Mouse (Mus musculus) heart, adult 2 months (tissue): ENCODE measurements around the gene Sac3d1. TPM values are rescaled to one million over a fixed set of nuclear protein-coding genes. Genes with fewer than 3 reads are reported as not detected.

ENCODE experiments used
- DNase-seq, 2 experiments: peaks; one replicate each; pipeline ENCODE4 v3.0.0; 2021
- H3K27ac ChIP-seq: fragments of 200-600 bp; 2 replicates; pipeline ENCODE4 v1.8.1; 2022
- H3K27me3 ChIP-seq: fragments of 200-500 bp; 2 replicates; pipeline ENCODE4 v1.6.1; 2012; ENCODE audit warnings: mild to moderate bottlenecking, low read length, inconsistent platforms, mixed read lengths; ENCODE audit not compliant: control insufficient read depth, insufficient read depth
- H3K36me3 ChIP-seq: fragments of 200-500 bp; 2 replicates; pipeline ENCODE4 v1.6.1; 2012; ENCODE audit warnings: low read length, inconsistent platforms; ENCODE audit not compliant: control insufficient read depth, insufficient read depth
- H3K4me1 ChIP-seq: fragments of 200-500 bp; 2 replicates; pipeline ENCODE4 v1.6.1; 2011; ENCODE audit warnings: low read length; ENCODE audit not compliant: control insufficient read depth, insufficient read depth
- H3K4me3 ChIP-seq: fragments of 200-600 bp; 2 replicates; pipeline ENCODE4 v1.8.1; 2022
- H3K79me2 ChIP-seq: fragments of 200-500 bp; replicated peaks from 2 replicates; pipeline ENCODE4 v1.6.1; 2012; ENCODE audit warnings: mild to moderate bottlenecking, inconsistent platforms, low read length, moderate library complexity, mixed read lengths; ENCODE audit not compliant: control insufficient read depth, insufficient read depth
- H3K9ac ChIP-seq: fragments of 200-500 bp; 2 replicates; pipeline ENCODE4 v1.6.1; 2012; ENCODE audit warnings: low read depth, mild to moderate bottlenecking, control low read depth, inconsistent platforms, low read length, mixed read lengths
- CTCF ChIP-seq: fragments of 200-600 bp; IDR thresholded peaks from 2 replicates; pipeline ENCODE4 v1.8.1; 2022; ENCODE audit warnings: antibody characterized with exemption, mild to moderate bottlenecking, moderate library complexity
- EP300 ChIP-seq: fragments of 200-500 bp; IDR thresholded peaks from 2 replicates; pipeline ENCODE4 v1.6.1; 2011; ENCODE audit warnings: low read depth, low read length, control low read depth; ENCODE audit not compliant: insufficient read depth
- POLR2A ChIP-seq: fragments of 200-500 bp; IDR thresholded peaks from 2 replicates; pipeline ENCODE4 v1.6.1; 2011; ENCODE audit warnings: mild to moderate bottlenecking, low read depth, low read length, control low read depth; ENCODE audit not compliant: insufficient read depth
- WGBS: fragments of 180-500 bp; shearing (Covaris S2); methylation state at CpG from one replicate; pipeline ENCODE4 v1.1.7; 2018; 5-methylcytosine and 5-hydroxymethylcytosine counted together
- intact Hi-C: fragments of 180-260 bp; cut with DNase I; formaldehyde crosslinking; loops from one replicate; pipeline ENCODE4 v1.15.1; 2025
- polyA plus RNA-seq: library from polyadenylated mRNA; depleted of rRNA; stranded (reverse); fragments of >200 nt; gene quantifications from 2 replicates; pipeline ENCODE4 v1.2.3, GENCODE M21; 2012
- total RNA-seq, 2 experiments: library from RNA; stranded (reverse); gene quantifications; 2 replicates each; pipeline ENCODE4 v1.2.3; 2021

Sac3d1 gene
- total and polyA plus RNA-seq, 3 experiments = 8.7 to 15.4 (median 10.3) TPM

DNA sequence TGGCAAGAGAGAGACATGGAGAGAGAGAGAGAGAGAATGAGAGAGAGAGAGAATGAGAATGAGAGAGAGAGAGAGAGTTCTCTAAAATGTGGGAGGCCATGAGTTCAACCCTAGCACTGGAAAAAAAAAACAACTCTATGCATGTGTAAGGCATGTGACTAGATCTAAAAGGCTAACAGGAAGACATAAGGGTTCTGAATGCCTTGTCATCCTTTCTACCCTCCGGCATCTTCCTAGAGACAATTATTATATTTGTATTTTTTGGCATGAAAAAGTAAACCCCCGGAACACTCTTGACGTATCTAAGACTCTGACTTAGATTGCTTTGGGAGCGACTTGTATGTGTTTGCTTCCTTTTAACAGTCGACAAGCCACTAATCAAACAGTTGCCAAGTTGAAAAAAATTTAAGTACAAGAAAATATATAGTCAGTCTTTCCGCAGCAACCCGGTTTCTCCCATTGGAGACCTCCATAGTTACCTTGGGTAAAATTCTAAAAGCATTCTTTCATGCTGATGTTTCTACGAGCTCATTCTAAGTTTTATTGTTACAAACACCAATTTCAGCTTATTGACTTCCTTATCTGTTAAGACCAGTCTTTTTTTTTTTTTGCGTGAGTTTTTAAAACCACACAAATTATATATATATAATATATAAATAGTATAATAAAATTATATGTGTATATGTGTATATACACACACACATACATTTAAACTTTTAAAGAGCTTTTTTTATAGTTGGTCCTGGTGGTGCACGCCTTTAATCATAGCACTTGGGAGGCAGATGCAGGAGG lies 8.5 kb upstream of the Sac3d1 start:
- TF ChIP-seq POLR2A = no peak
- no peak for TF ChIP-seq EP300
- 54% methylated on average over 10 of the region's 10 CpGs for WGBS
- intact Hi-C loops = loop anchor here (1.0 to 10.0 kb wide), 3 partner anchors 82 to 400 kb away; partner anchors contain the start of genes Ehbp1l1, Fam89b and Syvn1
- H3K9ac ChIP-seq = peak overlapping the region; percentile 27; the same call in 1 of the 2 replicates
- no peak for DNase-seq
- peaks cover 1% of the 10 kb centered on the region; the same call in 1 of the 2 replicates for H3K4me1 ChIP-seq
- H3K27me3 ChIP-seq = no peaks in the 10 kb centered on the region
- H3K27ac ChIP-seq = peak overlapping the region; percentile 91
- H3K36me3 ChIP-seq = no peaks in the 10 kb centered on the region
- H3K79me2 ChIP-seq = no peaks in the 10 kb centered on the region
- peak overlapping the region; percentile 90 for H3K4me3 ChIP-seq

DNA sequence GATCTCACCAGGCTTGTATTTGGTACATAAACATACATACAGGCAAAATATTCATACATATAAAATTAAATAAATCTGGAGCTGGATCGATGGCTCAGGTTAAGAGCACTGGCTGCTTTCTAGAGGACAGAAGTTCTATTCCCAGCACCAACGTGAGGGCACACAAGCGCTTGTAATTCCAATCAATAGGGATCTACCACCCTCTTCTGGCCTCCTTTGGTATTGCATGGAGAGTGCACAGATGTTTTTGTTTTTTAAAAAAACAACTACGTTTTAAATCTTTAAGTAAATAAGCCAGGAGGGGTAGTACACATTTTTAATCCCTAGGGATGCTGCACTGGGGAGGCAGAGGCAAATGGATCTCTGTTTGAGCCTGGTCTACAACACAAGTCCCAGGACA lies 7.8 kb upstream of the Sac3d1 start:
- Histone ChIP-seq H3K4me3 (no peak overlapping the region), H3K27me3 (no peaks in the 10 kb centered on the region), H3K79me2 (no peaks in the 10 kb centered on the region), H3K27ac (no peak overlapping the region), H3K36me3 (no peaks in the 10 kb centered on the region), H3K9ac (no peak overlapping the region), H3K4me1 (peaks cover 1% of the 10 kb centered on the region; the same call in 1 of the 2 replicates)
- 22% methylated on average over 4 of the region's 4 CpGs for WGBS
- no peak for DNase-seq
- intact Hi-C loops = loop anchor here (5.0 to 10.0 kb wide), 2 partner anchors 81 to 399 kb away; partner anchors contain the start of genes Ehbp1l1, Fam89b and Syvn1
- TF ChIP-seq CTCF (peak; percentile 93), EP300 (no peak)

DNA sequence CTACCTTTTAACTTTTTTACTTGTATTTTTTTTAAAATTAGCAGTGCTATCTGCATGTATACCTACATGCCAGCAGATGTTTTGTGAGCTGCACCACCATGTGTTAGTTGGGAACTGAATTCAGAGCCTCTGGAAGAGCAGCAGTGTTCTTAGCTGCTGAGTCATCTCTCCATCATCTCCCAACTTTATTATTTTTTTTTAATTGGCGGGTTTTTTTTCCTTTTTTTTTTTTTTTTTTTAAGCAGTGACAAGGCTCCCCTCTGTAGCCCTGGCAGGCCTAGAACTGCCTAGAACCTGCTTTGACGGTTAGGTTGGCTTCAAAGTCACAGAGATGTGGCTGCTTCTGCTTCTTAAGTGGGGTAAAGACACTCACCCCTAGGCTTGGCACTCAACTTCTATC lies 6.4 kb upstream of the Sac3d1 start:
- no peak for DNase-seq
- no peak for TF ChIP-seq POLR2A
- TF ChIP-seq CTCF = no peak
- TF ChIP-seq EP300 = no peak
- no peaks in the 10 kb centered on the region for H3K79me2 ChIP-seq
- WGBS = 44% methylated on average over 2 of the region's 2 CpGs
- H3K4me3 ChIP-seq = no peak overlapping the region
- peaks cover 1% of the 10 kb centered on the region; the same call in 1 of the 2 replicates for H3K4me1 ChIP-seq
- intact Hi-C loops = loop anchor here (5.0 to 10.0 kb wide), 2 partner anchors 80 to 398 kb away; partner anchors contain the start of genes Ehbp1l1, Fam89b and Syvn1
- no peaks in the 10 kb centered on the region for H3K36me3 ChIP-seq
- H3K27me3 ChIP-seq = no peaks in the 10 kb centered on the region
- no peak overlapping the region for H3K27ac ChIP-seq
- no peak overlapping the region for H3K9ac ChIP-seq

DNA sequence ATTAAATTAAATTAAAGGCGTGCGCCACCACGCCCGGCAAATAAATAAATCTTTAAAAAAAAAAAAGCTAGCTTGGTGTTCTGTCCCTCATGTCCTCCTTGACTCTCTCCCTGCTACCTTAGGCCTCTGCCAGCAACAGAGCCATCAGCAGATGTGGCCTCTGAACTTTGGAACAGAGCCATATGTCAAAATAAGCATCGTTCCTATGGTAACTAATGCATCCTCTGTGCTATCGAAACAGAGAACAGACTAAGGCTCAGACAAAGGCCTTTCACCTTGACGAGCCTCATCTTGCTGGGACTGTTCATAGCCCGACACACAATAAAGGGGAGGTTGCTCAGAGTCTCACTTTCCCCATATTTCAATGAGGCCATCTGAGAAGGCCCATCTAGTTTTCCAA lies 4.9 kb upstream of the Sac3d1 start:
- Histone ChIP-seq H3K79me2 (no peaks in the 10 kb centered on the region), H3K9ac (no peak overlapping the region), H3K4me3 (no peak overlapping the region), H3K4me1 (peaks cover 3% of the 10 kb centered on the region; the same call in 1 of the 2 replicates), H3K27ac (no peak overlapping the region), H3K36me3 (no peaks in the 10 kb centered on the region), H3K27me3 (no peaks in the 10 kb centered on the region)
- intact Hi-C loops = loop anchor here (10.0 kb wide), 1 partner anchor 79 kb away; the partner anchor contains the start of gene Syvn1
- TF ChIP-seq POLR2A = no peak
- TF ChIP-seq CTCF = no peak
- TF ChIP-seq EP300 = no peak
- no peak for DNase-seq
- 75% methylated on average over 8 of the region's 8 CpGs for WGBS

DNA sequence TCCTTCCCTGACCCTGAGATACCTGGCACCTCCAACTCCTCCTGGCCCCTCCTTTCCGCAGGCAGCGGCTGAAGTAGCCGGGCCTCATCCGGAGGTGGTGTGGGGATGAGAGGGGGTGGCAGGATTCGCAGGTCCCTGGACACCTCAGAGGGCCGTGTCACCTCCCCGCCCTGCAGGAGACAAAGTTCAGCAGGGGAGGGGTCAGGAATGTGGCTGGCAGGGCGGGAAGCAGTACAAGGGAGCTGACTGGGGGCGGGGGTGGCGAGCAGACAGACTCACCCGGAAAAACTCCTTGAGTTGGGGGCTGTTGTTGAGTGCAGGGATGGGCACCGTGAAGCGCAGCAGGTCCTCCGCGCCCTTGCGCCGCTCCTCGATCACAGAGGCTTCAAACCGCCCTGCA lies 3.3 kb upstream of the Sac3d1 start:
- Histone ChIP-seq H3K27me3 (no peaks in the 10 kb centered on the region), H3K36me3 (no peaks in the 10 kb centered on the region), H3K4me1 (peaks cover 3% of the 10 kb centered on the region; the same call in 1 of the 2 replicates), H3K27ac (no peak overlapping the region), H3K9ac (no peak overlapping the region), H3K4me3 (no peak overlapping the region), H3K79me2 (no peaks in the 10 kb centered on the region)
- no peak for DNase-seq
- intact Hi-C loops = loop anchor here (10.0 kb wide), 1 partner anchor 77 kb away; the partner anchor contains the start of gene Syvn1
- WGBS = 63% methylated on average over 19 of the region's 19 CpGs
- no peak for TF ChIP-seq EP300
- TF ChIP-seq POLR2A = no peak

DNA sequence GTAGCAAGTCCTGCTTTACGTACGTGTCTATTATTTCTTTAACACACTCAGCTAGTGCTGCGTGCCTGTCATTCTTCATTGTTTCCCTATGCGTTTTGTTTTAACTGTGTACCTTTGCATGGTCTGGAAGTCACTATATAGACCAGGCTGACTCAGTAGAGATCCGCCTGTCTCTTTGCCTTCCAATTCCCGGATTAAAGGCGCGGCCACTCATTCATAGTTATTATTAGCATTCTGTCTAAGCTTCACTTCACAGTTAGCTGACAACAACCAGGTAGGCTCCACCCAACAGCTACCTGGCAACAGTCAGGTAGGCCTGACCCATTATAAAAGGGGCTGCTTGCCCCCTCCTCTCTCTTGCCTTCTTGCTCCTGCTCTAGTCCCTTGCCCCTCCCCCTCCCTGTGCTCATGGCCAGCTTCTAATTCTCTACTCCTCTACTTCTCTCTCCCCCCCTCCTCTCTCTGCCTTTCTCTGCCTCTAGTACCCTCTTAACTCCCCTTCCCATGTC lies 281 bp upstream of the Sac3d1 start:
- H3K4me3 ChIP-seq = peak overlapping the region; percentile 67
- DNase-seq = no peak
- H3K27ac ChIP-seq = peak overlapping the region; percentile 90
- no peaks in the 10 kb centered on the region for H3K36me3 ChIP-seq
- WGBS = under 1% methylated on average over 8 of the region's 8 CpGs
- intact Hi-C loops = loop anchor here (2.0 to 5.0 kb wide), 2 partner anchors 34 to 206 kb away; partner anchors contain the start of genes Cdca5, Dpf2 and Zfpl1
- TF ChIP-seq CTCF = no peak
- TF ChIP-seq POLR2A = no peak; the same call in 1 of the 2 replicates
- TF ChIP-seq EP300 = no peak
- H3K27me3 ChIP-seq = no peaks in the 10 kb centered on the region
- peak overlapping the region; percentile 69 for H3K9ac ChIP-seq
- peaks cover 5% of the 10 kb centered on the region for H3K4me1 ChIP-seq
- H3K79me2 ChIP-seq = no peaks in the 10 kb centered on the region
